Mouse (Mus musculus): ENCODE results near the gene Fbxo40. TPM values are rescaled to one million over a fixed set of nuclear protein-coding genes. Genes with fewer than 3 reads are reported as not detected.

Gene Fbxo40
- 1 to 10 TPM in 1 of 2 experiments, under 1 TPM in 1; 0.88 to 1.3 TPM for polyA plus RNA-seq (2017; shearing (Covaris generic))

- no peak for ATAC-seq
Measured at GRCm38 (mm10) chr16:36989999-36990625, at the start of gene Fbxo40. Fbxo40 (minus strand) TSS chr16:36990467.

- ATAC-seq: no peak
Measured at GRCm38 (mm10) chr16:37034751-37035150, 44.5 kb upstream of the Fbxo40 start.

GRCm38 (mm10) chr16:37031996-37032395 lies 41.7 kb upstream of the Fbxo40 start:
- no peak for ATAC-seq

- ATAC-seq: no peak
Measured at GRCm38 (mm10) chr16:37027581-37027980, 37.3 kb upstream of the Fbxo40 start.

GRCm38 (mm10) chr16:37012336-37012735 lies 22.1 kb upstream of the Fbxo40 start:
- ATAC-seq: no peak

- ATAC-seq: peak; percentile 13
Measured at GRCm38 (mm10) chr16:37011922-37012289, 21.6 kb upstream of the Fbxo40 start.

- ATAC-seq: peak; percentile 97
Measured at GRCm38 (mm10) chr16:37011061-37011921, 21.0 kb upstream of the Fbxo40 start, which contains the start of gene Polq. Polq (plus strand) TSS chr16:37011786.

GRCm38 (mm10) chr16:37010370-37010769 lies 20.1 kb upstream of the Fbxo40 start:
- ATAC-seq: peak; percentile 34

- ATAC-seq: no peak
Measured at GRCm38 (mm10) chr16:37009262-37009661, 19.0 kb upstream of the Fbxo40 start.

- no peak for ATAC-seq
Measured at GRCm38 (mm10) chr16:36999366-36999972, 9.2 kb upstream of the Fbxo40 start.

- ATAC-seq: no peak
Measured at GRCm38 (mm10) chr16:36997650-36998049, 7.4 kb upstream of the Fbxo40 start.

GRCm38 (mm10) chr16:36989493-36989892 lies 774 bp downstream of the Fbxo40 start:
- no peak for ATAC-seq

- ATAC-seq: no peak
Measured at GRCm38 (mm10) chr16:36988066-36988465, 2.2 kb downstream of the Fbxo40 start.

- no peak for ATAC-seq
Measured at GRCm38 (mm10) chr16:36987399-36987798, 2.9 kb downstream of the Fbxo40 start.

- ATAC-seq: peak; percentile 83
Measured at GRCm38 (mm10) chr16:36985636-36986042, 4.6 kb downstream of the Fbxo40 start.

GRCm38 (mm10) chr16:36983796-36984195 lies 6.5 kb downstream of the Fbxo40 start:
- ATAC-seq: no peak

- ATAC-seq: no peak
Measured at GRCm38 (mm10) chr16:36979127-36979526, 11.1 kb downstream of the Fbxo40 start.

GRCm38 (mm10) chr16:36963415-36963814 lies 26.9 kb downstream of the Fbxo40 start:
- no peak for ATAC-seq

GRCm38 (mm10) chr16:36955106-36955505 lies 35.2 kb downstream of the Fbxo40 start:
- ATAC-seq: no peak

GRCm38 (mm10) chr16:36951029-36951428 lies 39.2 kb downstream of the Fbxo40 start:
- no peak for ATAC-seq

GRCm38 (mm10) chr16:36949614-36950336 lies 40.5 kb downstream of the Fbxo40 start:
- ATAC-seq: no peak

- no peak for ATAC-seq
Measured at GRCm38 (mm10) chr16:36947646-36948197, 42.5 kb downstream of the Fbxo40 start.

Measured in activated CD4-positive, CD25-positive, alpha-beta regulatory T cell, adult 4 months (primary cell).